Mouse (Mus musculus): Measurements from ENCODE around the gene Hdac4. TPM values are rescaled to one million over a fixed set of nuclear protein-coding genes. Genes with fewer than 3 reads are reported as not detected.

Gene Hdac4
- 35.1 and 37.7 TPM in 2 replicates for polyA plus RNA-seq (2012; rRNA removed)

GRCm38 (mm10) chr1:92195360-92196149 is at the start of gene Hdac4:
Gene Hdac4 (minus strand): TSS chr1:92195699.
- no peak within 1 kb of the TSS for H3K4me3 ChIP-seq (ENCODE audit: insufficient read depth, low read length)
- TF ChIP-seq POLR2A (IDR thresholded peaks at IDR 0.05; ENCODE audit: extremely low read depth, insufficient read depth, low read length) (no peak), CTCF (IDR thresholded peaks at IDR 0.05; ENCODE audit: extremely low read depth, insufficient read depth, low read length) (no peak)
- H3K4me1 ChIP-seq (ENCODE audit: control insufficient read depth, insufficient read depth, low read length), result no peaks in the 10 kb centered on the region
- H3K27ac ChIP-seq (ENCODE audit: insufficient read depth, low read length), result no peak within 1 kb of the TSS

- H3K27ac ChIP-seq (ENCODE audit: insufficient read depth, low read length), result no peak overlapping the region
- no peaks in the 10 kb centered on the region; the same call in 1 of the 2 replicates for H3K4me1 ChIP-seq (ENCODE audit: control insufficient read depth, insufficient read depth, low read length)
- H3K4me3 ChIP-seq (ENCODE audit: insufficient read depth, low read length), result no peak overlapping the region
- TF ChIP-seq CTCF (IDR thresholded peaks at IDR 0.05; ENCODE audit: extremely low read depth, insufficient read depth, low read length) (no peak), POLR2A (IDR thresholded peaks at IDR 0.05; ENCODE audit: extremely low read depth, insufficient read depth, low read length) (no peak)
Measured at GRCm38 (mm10) chr1:92243549-92243948, 48.0 kb upstream of the Hdac4 start.

- H3K27ac ChIP-seq (ENCODE audit: insufficient read depth, low read length), result no peak overlapping the region
- H3K4me1 ChIP-seq (ENCODE audit: control insufficient read depth, insufficient read depth, low read length), result no peaks in the 10 kb centered on the region; the same call in none of the 2 replicates
- H3K4me3 ChIP-seq (ENCODE audit: insufficient read depth, low read length), result no peak overlapping the region
- no peak for TF ChIP-seq CTCF (IDR thresholded peaks at IDR 0.05; ENCODE audit: extremely low read depth, insufficient read depth, low read length)
- no peak for TF ChIP-seq POLR2A (IDR thresholded peaks at IDR 0.05; ENCODE audit: extremely low read depth, insufficient read depth, low read length)
Measured at GRCm38 (mm10) chr1:92240072-92240471, 44.6 kb upstream of the Hdac4 start.

- no peak overlapping the region for H3K27ac ChIP-seq (ENCODE audit: insufficient read depth, low read length)
- no peaks in the 10 kb centered on the region; the same call in 1 of the 2 replicates for H3K4me1 ChIP-seq (ENCODE audit: control insufficient read depth, insufficient read depth, low read length)
- TF ChIP-seq POLR2A (IDR thresholded peaks at IDR 0.05; ENCODE audit: extremely low read depth, insufficient read depth, low read length), result no peak
- no peak for TF ChIP-seq CTCF (IDR thresholded peaks at IDR 0.05; ENCODE audit: extremely low read depth, insufficient read depth, low read length)
Measured at GRCm38 (mm10) chr1:92235600-92235999, 40.1 kb upstream of the Hdac4 start.

GRCm38 (mm10) chr1:92225297-92225696 is 29.8 kb upstream of the Hdac4 start:
- no peak overlapping the region for H3K27ac ChIP-seq (ENCODE audit: insufficient read depth, low read length)
- no peak for TF ChIP-seq POLR2A (IDR thresholded peaks at IDR 0.05; ENCODE audit: extremely low read depth, insufficient read depth, low read length)
- TF ChIP-seq CTCF (IDR thresholded peaks at IDR 0.05; ENCODE audit: extremely low read depth, insufficient read depth, low read length), result no peak
- no peak overlapping the region for H3K4me3 ChIP-seq (ENCODE audit: insufficient read depth, low read length)
- peaks cover 5% of the 10 kb centered on the region; the same call in 1 of the 2 replicates for H3K4me1 ChIP-seq (ENCODE audit: control insufficient read depth, insufficient read depth, low read length)

More at GRCm38 (mm10) chr1:92235600-92235999, 40.1 kb upstream of the Hdac4 start:
- no peak overlapping the region for H3K4me3 ChIP-seq (ENCODE audit: insufficient read depth, low read length)

- TF ChIP-seq CTCF (IDR thresholded peaks at IDR 0.05; ENCODE audit: extremely low read depth, insufficient read depth, low read length), result no peak
- no peak overlapping the region for H3K4me3 ChIP-seq (ENCODE audit: insufficient read depth, low read length)
- H3K4me1 ChIP-seq (ENCODE audit: control insufficient read depth, insufficient read depth, low read length), result peaks cover 5% of the 10 kb centered on the region; the same call in 1 of the 2 replicates
- no peak overlapping the region for H3K27ac ChIP-seq (ENCODE audit: insufficient read depth, low read length)
Measured at GRCm38 (mm10) chr1:92223956-92224891, 28.7 kb upstream of the Hdac4 start.

GRCm38 (mm10) chr1:92216710-92217109 is 21.2 kb upstream of the Hdac4 start:
- Histone ChIP-seq H3K4me3 (ENCODE audit: insufficient read depth, low read length) (no peak overlapping the region), H3K4me1 (ENCODE audit: control insufficient read depth, insufficient read depth, low read length) (no peaks in the 10 kb centered on the region), H3K27ac (ENCODE audit: insufficient read depth, low read length) (no peak overlapping the region)
- no peak for TF ChIP-seq CTCF (IDR thresholded peaks at IDR 0.05; ENCODE audit: extremely low read depth, insufficient read depth, low read length)
- no peak for TF ChIP-seq POLR2A (IDR thresholded peaks at IDR 0.05; ENCODE audit: extremely low read depth, insufficient read depth, low read length)

GRCm38 (mm10) chr1:92215996-92216630 is 20.6 kb upstream of the Hdac4 start:
- no peak overlapping the region for H3K27ac ChIP-seq (ENCODE audit: insufficient read depth, low read length)
- TF ChIP-seq POLR2A (IDR thresholded peaks at IDR 0.05; ENCODE audit: extremely low read depth, insufficient read depth, low read length), result no peak
- no peak for TF ChIP-seq CTCF (IDR thresholded peaks at IDR 0.05; ENCODE audit: extremely low read depth, insufficient read depth, low read length)

GRCm38 (mm10) chr1:92215131-92215638 is 19.7 kb upstream of the Hdac4 start:
- no peak for TF ChIP-seq POLR2A (IDR thresholded peaks at IDR 0.05; ENCODE audit: extremely low read depth, insufficient read depth, low read length)
- no peak for TF ChIP-seq CTCF (IDR thresholded peaks at IDR 0.05; ENCODE audit: extremely low read depth, insufficient read depth, low read length)
- H3K4me3 ChIP-seq (ENCODE audit: insufficient read depth, low read length), result no peak overlapping the region
- H3K27ac ChIP-seq (ENCODE audit: insufficient read depth, low read length), result 0 out of 2 replicates have a peak overlapping the region, but pooled peaks have one; percentile 42
- H3K4me1 ChIP-seq (ENCODE audit: control insufficient read depth, insufficient read depth, low read length), result no peaks in the 10 kb centered on the region

More at GRCm38 (mm10) chr1:92215996-92216630, 20.6 kb upstream of the Hdac4 start:
- H3K4me1 ChIP-seq (ENCODE audit: control insufficient read depth, insufficient read depth, low read length), result no peaks in the 10 kb centered on the region
- no peak overlapping the region for H3K4me3 ChIP-seq (ENCODE audit: insufficient read depth, low read length)
